Mouse (Mus musculus): ENCODE measurements around the gene Napsa.
A peak's percentile ranks its signal among the peaks of the same experiment; 100 is the strongest.

The Napsa gene

DNA sequence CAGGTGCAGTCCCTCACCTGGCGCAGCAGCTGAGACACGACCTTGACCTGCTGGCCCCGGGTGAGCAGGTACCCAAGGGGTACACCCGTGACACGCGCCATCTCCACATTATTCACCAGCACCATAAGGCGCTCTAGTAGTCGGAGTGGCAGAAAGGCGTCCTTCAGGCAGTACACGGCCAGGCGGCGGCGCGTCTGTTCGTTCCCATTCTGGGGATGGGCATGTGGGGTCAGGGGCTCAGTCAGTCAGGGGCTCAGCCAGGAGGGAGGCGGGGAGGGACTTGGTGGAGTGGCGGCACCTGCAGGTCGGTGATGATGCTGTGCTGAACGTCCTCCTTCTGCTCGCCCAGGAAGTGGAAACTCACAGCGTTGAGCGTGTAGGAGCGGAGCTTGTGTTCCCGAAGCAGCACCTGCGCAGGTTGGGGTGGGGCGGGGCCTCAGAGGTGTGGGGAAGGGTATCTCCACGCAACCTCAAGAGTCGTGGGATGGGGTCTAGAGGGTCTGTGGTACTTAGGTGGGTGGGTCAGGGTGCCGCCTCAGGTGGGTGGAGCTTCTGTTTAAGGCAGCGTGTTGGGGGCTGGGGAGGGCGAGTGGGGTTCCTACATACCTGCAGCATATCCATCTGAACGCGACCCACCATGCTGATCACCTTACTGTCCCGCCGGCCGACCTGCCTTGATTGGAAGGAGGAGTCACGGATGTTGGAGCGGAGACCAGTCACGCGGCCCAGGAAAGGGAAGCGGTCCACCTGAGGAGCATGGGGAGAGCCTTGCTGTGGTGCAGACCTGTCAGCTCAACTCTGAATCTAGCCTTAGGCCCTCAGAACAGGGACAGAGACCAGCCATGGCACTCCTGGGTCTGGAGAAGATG lies 33.2 kb upstream of the Napsa start:
- no peak for DNase-seq

DNA sequence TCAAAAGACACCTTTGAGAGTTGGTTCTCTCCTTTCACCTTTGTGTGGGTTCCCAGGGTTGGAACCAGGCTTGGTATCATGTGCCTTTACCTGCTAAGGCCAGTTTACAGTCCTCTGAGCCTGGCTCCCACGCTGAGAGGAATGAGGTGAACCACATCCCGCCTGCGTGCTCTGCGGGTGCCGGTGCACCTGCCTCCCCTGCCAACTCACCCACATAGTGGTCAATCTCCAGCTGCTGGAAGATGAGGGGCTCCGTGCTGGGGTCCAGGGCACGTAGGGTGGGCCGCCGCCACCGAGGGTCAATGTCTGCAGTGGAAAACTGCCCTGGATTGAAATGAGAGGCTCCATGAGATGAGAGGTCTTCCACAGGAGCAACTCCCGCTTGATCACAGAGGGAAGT lies 29.6 kb upstream of the Napsa start:
- DNase-seq = no peak

DNA sequence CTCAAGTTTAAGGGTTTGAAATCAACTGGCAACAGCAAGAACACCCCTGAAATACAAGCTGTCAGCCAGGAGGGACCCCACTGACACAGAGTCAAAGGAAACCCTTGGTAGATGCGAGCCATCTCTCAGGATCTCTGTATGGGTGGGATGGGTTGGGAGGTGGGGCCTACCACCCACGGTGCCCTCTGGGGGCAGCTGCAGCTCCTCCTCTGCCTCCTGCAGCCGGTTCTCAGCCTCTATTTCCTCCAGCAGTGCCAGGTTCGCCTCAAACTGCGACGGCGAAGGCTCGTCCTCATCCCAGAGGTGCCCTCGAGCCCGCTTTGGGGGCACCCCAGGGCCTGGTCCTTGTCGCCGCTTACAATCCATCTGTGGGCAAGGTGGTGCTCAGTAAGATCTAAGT lies 29.1 kb upstream of the Napsa start:
- no peak for DNase-seq

DNA sequence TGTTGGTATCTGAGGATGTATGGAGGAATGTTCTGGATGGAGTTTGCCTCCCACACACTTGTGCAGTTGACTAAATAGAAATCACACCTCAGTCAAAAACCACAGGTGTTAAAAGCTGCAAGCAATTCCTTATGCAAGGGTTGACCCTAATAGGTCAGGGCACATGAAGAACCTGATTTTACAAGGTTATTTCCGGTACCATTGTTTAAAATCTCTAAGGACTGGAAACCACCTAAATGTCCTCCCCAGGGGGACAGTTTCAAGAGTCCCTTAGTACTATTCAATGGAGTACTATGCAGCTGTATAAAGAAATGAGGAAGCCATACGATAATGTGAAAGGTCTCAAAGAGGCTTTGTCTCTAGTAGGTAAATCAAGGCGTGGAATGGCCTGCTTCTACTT lies 25.9 kb upstream of the Napsa start:
- no peak for DNase-seq

DNA sequence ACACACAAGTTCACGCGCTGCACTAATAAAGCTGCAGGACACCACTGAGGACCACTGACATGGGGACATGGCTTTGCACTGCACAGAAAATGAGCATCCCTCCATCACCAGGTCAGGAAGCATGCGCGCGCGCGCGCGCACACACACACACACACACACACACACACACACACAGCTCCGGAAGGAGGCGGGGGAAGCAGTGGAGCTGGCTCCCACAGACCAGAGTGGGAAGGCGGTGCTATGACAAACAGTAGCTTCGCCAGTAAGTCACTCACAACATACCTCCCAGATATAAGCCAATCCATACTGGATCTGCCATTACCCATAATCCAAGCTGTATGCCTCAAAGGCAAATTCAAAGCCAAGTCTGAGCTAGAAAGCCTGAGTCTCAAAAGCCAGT lies 25.1 kb upstream of the Napsa start:
- DNase-seq = no peak

DNA sequence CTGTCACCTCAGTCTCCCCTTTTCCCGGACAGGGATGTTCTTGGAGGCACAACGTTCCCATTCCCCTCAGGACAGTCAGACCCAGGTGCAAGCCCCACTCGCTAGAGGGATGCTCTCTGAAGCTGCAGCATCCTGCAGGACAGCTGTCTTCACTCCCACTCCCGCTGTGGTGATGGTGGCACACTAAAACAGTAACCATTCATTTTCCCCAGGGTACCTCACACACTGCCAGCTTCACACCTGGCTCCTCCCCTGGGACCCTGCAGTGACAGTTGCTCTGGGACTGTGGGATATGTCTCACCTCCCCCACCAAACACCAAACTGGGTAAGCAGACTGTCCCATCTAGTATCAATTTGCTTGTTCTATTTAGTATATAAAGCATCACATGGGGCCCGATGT lies 24.5 kb upstream of the Napsa start:
- DNase-seq = no peak

- DNase-seq = peak; percentile 100
These were observed 23.6 kb upstream of the Napsa start, which contains the start of gene Pold1 for GRCm38 (mm10) chr7:44548497-44549087. Pold1 (minus strand) TSS chr7:44548849.

- no peak for DNase-seq
These were observed 22.4 kb upstream of the Napsa start for GRCm38 (mm10) chr7:44549621-44550408.

- DNase-seq = no peak
These were observed 21.8 kb upstream of the Napsa start for GRCm38 (mm10) chr7:44550409-44550678.

DNA sequence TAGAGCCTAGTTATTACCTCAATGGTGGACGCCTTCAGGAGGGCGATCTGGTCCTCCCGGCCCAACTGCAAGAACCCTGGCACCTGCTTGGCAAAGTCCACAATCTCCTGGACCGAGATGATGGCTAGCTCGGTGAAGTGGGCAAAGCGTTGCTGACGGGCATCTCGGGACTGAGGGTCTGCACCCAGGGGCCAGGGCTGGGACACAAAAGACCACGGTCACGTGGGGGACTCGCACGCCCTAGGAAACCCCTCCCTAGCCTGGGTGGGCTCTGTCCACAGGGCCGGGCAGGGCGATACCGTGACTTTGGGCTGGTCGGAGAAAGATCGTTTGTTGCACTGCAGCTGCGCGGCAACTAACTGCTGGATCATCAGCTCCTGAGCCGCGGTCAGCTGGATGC lies 20.9 kb upstream of the Napsa start:
- no peak for DNase-seq

DNA sequence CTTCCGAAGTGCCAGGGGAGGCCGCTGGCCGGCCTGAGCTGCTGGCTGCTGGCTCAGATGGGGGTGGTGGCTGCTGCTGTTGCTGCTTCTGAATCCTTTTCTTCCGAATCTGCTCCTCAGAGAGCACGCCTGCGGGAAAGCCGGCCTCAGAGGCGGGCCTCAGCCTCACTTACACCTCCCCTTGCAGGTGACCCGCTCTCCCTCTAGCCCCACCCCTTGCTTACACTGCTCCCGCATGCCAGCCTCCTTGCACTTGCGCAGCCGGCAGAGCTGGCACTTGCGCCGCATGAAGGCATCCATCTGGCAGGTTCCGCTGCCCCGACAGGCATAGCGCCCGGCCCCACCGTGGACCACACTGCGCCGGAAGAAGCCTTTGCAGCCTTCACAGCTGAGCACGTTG lies 20.4 kb upstream of the Napsa start:
- DNase-seq = no peak

DNA sequence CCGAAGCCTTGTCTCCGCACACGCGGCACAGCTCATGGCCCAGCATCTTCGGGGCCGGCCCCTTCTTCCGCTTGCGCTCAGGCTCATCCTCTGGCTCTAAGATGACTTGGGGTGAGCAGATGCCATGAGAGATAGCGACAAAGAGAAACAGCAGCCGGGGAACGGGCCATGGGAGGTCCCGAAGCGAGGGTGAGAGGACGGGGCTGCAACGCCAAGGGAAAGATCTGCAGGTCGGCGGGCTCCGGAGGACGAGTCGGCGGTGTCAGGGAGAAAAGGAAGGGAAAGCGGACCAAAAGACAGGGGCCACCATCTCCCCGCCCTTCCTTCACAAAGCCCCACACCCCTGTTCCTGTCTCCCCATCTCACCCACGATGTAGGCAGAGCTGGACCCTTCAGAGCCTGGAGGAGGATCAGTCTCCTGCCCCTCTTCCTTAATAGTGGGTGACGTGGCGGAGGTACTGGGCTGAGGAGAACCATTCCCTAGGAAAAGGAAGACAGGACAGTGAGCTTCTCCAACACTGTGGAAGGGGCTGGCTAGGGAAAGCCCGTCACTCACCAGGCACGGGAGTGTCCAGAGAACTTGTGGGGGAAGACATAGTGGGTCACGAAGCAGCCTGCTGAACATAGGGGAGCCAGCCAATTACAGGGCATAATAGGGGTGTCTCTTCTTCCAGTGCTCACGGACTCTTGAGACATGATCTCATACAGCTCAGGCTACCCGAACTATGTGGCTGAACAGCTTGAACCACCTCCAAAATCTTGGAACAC lies 19.9 kb upstream of the Napsa start:
- DNase-seq = no peak

DNA sequence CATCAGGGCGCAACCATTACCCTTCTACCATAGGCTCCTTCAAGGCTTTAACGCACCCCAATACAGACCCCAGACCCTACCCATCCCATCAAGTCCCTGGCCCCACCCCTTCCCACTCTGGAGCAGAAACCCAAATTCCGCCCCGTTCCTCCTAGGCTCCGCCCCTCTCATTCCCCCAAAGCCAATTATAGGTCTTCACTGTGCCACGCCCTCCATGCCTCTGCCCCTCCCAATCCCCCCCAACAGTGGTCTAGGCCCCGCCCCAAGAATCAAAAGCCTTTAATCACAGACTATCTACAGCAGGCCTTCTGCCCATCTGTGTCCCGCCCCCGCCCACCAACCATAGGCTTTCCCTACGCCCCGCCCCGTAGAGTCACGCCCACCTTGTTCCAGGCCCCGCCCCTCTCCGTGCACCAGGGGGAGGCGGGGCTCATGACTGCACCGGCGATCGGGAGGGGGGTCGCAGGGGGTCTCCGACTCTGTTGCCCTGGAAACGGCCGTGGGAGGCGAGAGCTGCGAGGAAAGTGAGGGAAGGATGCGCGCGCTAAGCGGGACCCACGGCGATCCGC lies 18.9 kb upstream of the Napsa start:
- peak; percentile 80 for DNase-seq

DNA sequence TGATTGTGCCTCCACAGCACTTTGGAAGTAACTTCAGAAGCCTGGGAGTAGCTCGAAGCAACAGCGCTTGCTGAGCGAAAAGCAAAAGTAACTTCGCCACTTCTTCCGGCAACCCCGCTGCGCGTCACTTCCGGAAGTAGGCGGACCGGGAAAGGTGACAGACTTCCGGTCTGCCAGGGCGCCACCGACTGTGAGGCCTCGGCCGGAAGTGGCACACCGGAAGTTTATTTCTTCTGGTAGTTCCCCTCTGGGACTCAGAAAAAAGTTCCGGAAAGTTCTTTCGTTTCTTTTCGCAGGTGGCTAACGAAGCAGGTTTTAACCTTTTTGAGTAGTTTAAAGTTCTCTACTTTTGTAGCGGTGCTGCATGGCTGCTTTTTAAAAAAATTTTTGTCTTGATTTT lies 18.4 kb upstream of the Napsa start, which contains the start of gene Nr1h2:
Gene Nr1h2, minus strand, starts transcription at position 126 of the 400 bp plus-strand sequence.
- DNase-seq = peak; percentile 98

DNA sequence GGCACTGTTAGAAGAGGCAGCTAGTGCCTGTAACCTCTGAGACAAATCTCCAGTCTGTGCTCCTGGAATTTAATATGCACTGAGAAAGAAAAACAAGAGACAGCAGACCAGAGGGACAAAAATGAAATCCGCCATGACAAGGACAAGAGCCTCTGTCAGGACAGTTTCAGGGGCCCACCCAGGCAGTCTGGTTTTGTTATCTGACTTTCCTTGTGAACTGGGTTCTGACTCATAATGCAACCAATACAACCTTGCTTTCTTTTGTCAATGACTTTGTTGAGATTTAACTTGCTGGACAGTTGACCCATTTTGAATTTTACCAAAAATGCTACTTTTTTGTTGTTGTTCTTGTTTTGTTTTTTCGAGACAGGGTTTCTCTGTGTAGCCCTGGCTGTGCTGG lies 14.6 kb upstream of the Napsa start:
- no peak for DNase-seq

DNA sequence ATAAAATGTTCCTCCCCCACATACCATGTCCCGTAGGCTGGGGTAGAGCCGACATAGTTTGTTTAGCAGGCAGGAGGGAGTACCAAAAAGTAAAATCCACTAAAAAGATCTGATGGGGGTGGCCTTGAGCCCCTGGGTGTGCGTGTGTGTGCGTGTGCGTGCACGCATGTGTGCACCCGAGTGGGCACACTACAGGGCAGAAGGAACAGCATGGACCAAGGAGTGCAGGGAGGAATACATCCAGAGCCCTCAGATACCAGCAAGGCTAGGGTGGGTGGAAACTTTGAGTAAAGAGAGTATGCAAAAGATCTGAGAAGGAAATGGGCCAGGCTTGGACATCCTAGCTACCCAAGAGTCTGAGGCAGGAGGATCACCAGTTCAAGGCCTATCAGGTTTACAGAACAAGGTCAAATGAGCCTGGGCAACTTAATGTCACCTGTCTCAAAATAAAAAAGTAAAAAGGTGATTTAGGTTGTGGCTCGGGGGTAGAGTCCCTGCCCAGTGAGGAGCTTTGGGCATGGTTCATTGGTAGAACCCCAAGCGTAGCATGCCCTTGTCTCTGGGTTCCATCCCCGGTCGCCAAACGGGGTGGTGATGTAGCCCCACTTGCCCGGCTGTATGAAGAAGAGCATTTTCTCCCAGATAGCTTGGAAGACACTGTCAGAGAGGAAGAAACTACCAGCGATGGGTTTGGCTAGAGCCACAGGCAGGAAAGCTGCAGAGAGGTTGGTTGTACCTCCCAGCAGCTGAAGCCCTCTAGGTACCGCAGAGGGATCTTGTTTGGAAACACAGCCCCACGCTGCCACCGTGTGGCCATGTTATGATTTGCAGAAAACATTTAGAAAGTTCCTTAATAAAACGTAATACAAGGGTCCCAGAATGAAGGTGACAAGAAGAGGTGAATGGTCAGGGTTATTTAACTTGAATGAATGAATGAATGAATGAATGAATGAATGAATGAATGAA lies 11.5 kb upstream of the Napsa start:
- DNase-seq = peak; percentile 87

DNA sequence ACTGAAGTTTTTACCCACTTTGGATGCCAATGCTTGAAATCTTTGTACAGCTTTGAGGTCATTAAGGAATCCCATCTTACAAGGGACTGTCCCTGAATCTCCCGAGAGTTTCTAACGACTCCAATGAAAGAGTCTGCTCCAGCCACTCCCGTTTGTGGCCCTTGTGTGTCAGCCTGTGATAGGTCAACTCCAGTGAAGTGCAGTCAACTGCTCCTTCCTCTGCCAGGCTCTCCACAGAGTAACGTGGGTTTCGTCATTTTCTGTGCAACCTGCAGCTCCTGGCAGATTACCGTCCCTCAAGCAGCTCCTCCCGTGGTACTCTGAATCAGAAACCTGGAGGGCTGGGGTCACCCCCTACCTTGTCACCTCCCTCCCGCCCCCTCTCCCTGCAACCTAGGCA lies 8.9 kb upstream of the Napsa start:
- no peak for DNase-seq

DNA sequence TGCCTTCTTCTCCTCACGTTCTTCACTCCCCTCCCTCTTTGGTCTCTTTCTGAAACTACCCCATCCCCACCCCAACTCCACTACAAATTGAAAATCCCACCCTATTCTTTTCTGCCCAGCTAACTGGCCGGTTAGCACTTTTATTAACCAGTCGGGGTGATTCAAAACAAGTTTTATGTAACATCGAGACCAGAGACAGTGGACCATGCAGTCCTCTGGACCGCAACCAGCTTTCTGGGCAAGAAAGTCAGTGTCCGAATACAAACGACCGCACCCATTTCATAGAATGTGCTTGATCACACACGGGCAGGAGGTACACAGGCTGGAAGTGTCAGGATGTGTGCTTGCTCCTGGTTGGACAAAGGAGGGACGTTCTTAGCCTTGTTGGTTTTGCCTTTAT lies 7.7 kb upstream of the Napsa start:
- DNase-seq = peak; percentile 83

DNA sequence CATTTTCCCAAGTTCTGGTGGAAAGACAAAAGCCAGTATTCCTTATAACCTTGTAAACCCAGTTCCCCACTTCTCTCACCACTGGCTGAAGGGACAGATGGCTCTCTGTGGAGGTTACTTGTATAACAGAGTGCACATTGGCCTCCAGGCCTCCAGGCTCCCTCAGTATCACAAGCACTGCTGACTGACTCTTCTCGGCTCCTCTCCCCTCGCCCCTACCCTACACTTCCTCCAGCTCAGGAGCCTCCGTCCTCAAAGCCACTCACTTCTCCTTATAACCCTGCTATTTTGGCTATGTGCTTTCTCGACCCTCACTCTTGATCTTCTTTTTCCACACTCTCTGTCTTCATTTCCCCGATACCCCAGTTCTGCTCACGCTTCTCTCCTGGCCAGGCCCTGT lies 6.8 kb upstream of the Napsa start:
- no peak for DNase-seq

GRCm38 (mm10) chr7:44568803-44569202 lies 3.4 kb upstream of the Napsa start:
- no peak for DNase-seq

- DNase-seq = no peak
These were observed 1.2 kb upstream of the Napsa start for GRCm38 (mm10) chr7:44570989-44571388.

- peak; percentile 73 for DNase-seq
These were observed 369 bp upstream of the Napsa start for GRCm38 (mm10) chr7:44571811-44572210.

Data from kidney, adult 9 months (tissue).